ENCODE assay signal across 19 mouse cellular contexts in the genomic region with DNA sequence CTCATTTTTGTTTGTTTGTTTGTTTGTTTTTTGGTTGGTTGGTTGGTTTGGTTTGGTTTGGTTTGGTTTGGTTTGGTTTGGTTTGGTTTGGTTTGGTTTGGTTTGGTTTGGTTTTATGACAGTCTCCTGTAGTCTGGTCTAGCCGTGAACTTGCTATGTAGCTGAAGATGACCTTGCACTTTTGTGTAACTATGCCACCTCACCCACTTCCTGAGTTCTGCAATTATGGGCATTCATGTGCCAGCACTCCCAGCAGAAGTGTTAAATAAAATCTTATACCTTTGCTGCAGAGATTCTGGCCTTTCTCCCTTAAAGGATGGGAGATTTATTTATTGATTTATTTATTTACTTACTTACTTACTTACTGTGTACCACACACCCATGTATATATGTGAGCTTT. TPM values are rescaled to one million over a fixed set of nuclear protein-coding genes. Genes with fewer than 3 reads are reported as not detected.
"Had no signal": no experiment of that assay in that cellular context is flagged by ENCODE, and none has a peak within 500 bp of the region (broad histone marks: within the 10 kb centered on the region; RNA-seq: fewer than 3 reads in every experiment).

No protein-coding gene starts in this region.

- DNase-seq: gastrocnemius, postnatal 14 days; gastrocnemius, postnatal 36 days; heart, adult 11 months; heart, adult 2 months; heart, postnatal 14 days; heart, postnatal 36 days; kidney, adult 18-20 months; kidney, adult 8-10 months; kidney, postnatal 10 days; kidney, postnatal 25 days; kidney, postnatal 4 days; layer of hippocampus, postnatal 36 days; left cerebral cortex, postnatal 4 days; liver had no signal

- ATAC-seq: hindbrain, embryonic 16.5 days; inflammation-experienced regulatory T-cells, adult 6 months; intestine, embryonic 15.5 days; intestine, postnatal 0 days had no signal

RNA-seq across cellular contexts. Expression of a gene that starts 51.5 kb away (rescaled TPM):
- polyA plus RNA-seq: inflammation-experienced regulatory T-cells, adult 6 months; limb, embryonic 12.5 days had no signal
